Mouse (Mus musculus): ENCODE measurements around the gene S1pr1. TPM values are rescaled to one million over a fixed set of nuclear protein-coding genes. Genes with fewer than 3 reads are reported as not detected.
A peak's percentile ranks its signal among the peaks of the same experiment; 100 is the strongest.

S1pr1 gene
- polyA plus RNA-seq (2015; fragmentation: Nextera tagmentation; extraction: Ambion mirVana): 18.4 and 21.1 TPM in 2 replicates

DNA sequence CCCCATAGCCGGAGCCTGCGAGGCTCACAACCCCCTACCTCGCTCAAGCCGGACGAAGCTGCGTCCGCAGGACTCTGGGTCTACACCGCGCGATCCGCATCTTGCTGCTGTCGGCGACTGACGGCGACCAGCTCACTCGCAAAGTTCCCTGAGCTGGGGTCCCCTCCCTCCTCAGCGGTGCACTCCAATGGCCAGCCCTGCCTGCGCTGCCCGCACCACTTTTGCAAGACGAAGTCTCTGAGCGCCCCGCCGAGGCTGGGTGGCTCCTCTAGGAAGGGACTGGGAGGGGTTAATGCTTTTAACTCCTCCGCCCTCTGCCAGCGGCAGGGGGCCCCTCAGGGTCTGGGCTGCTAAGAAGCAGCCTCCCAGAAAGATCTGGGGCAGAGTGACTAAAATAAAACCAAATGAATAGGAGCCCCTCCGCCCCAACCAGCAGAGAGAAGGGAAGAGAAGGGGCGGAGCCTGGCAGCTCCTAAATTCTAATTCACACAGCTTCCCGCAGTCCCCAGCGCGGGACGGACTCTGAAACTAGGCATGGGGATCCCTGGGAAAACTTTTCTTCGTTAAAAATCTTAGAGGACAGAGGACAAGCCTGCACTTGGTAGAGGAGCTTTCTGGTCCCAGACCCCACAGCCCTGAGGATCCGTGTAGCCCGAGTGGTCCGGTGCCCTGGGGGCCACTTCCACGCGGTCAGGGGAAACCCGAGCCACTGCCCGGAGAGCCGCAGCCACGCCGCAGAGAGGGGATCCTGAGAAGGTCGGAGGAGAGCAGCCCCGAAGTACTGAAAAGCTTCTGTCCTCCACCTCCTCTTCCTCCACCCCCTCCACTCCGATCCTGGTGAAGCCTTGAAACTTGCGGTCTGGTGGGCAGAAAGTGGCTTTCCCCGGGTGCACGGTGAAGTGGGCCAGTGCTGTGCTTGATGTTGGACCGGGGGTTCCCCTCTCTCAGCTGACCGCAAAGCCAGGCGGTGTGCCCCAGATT, at the start of gene S1pr1:
TSS of gene S1pr1 (minus strand) at position 402 of the 981 bp plus-strand sequence.
- peak within 1 kb of the TSS; percentile 58 for H3K4me3 ChIP-seq (replicated peaks)
- under 1% methylated on average over 51 of the region's 51 CpGs for WGBS
- H3K4me2 ChIP-seq: peak within 1 kb of the TSS; percentile 72
- H3K36me3 ChIP-seq: no peaks in the 10 kb centered on the region
- H3K27ac ChIP-seq: peak within 1 kb of the TSS; percentile 73
- H3K27me3 ChIP-seq: 0 out of 2 replicates have a peak, but pooled peaks cover 2% of the 10 kb centered on the region
- ATAC-seq (replicated peaks; ENCODE audit: low FRiP score): peak; percentile 95
- H3K4me1 ChIP-seq: peaks cover 11% of the 10 kb centered on the region
- H3K9me3 ChIP-seq (replicated peaks): no peaks in the 10 kb centered on the region
- peak within 1 kb of the TSS; percentile 59 for H3K9ac ChIP-seq

- H3K27ac ChIP-seq: 0 out of 2 replicates have a peak overlapping the region, but pooled peaks have one; percentile 32
Observed at GRCm38 (mm10) chr3:115763292-115763691, 48.4 kb upstream of the S1pr1 start.

GRCm38 (mm10) chr3:115762841-115763240, 48.0 kb upstream of the S1pr1 start:
- no peak overlapping the region for H3K4me3 ChIP-seq (replicated peaks)
- no peaks in the 10 kb centered on the region for H3K9me3 ChIP-seq (replicated peaks)
- 67% methylated on average over 7 of the region's 7 CpGs for WGBS
- H3K4me1 ChIP-seq: peaks cover 10% of the 10 kb centered on the region
- 0 out of 2 replicates have a peak overlapping the region, but pooled peaks have one; percentile 32 for H3K27ac ChIP-seq
- no peaks in the 10 kb centered on the region for H3K36me3 ChIP-seq
- no peaks in the 10 kb centered on the region for H3K27me3 ChIP-seq
- H3K9ac ChIP-seq: no peak overlapping the region
- no peak for ATAC-seq (replicated peaks; ENCODE audit: low FRiP score)
- H3K4me2 ChIP-seq: no peak overlapping the region

More at GRCm38 (mm10) chr3:115763292-115763691, 48.4 kb upstream of the S1pr1 start:
- WGBS: 31% methylated on average over 6 of the region's 6 CpGs
- no peaks in the 10 kb centered on the region for H3K27me3 ChIP-seq
- H3K9ac ChIP-seq: no peak overlapping the region
- no peak overlapping the region for H3K4me3 ChIP-seq (replicated peaks)
- H3K36me3 ChIP-seq: no peaks in the 10 kb centered on the region
- no peak overlapping the region for H3K4me2 ChIP-seq
- no peaks in the 10 kb centered on the region for H3K9me3 ChIP-seq (replicated peaks)
- peaks cover 10% of the 10 kb centered on the region for H3K4me1 ChIP-seq
- ATAC-seq (replicated peaks; ENCODE audit: low FRiP score): peak; percentile 89

GRCm38 (mm10) chr3:115759659-115760058, 44.8 kb upstream of the S1pr1 start:
- no peak overlapping the region for H3K4me2 ChIP-seq
- H3K27me3 ChIP-seq: no peaks in the 10 kb centered on the region
- no peak overlapping the region for H3K4me3 ChIP-seq (replicated peaks)
- no peaks in the 10 kb centered on the region for H3K9me3 ChIP-seq (replicated peaks)
- no peak for ATAC-seq (replicated peaks; ENCODE audit: low FRiP score)
- peaks cover 10% of the 10 kb centered on the region for H3K4me1 ChIP-seq
- 90% methylated on average over 4 of the region's 4 CpGs for WGBS
- no peaks in the 10 kb centered on the region for H3K36me3 ChIP-seq
- H3K9ac ChIP-seq: no peak overlapping the region
- H3K27ac ChIP-seq: no peak overlapping the region

GRCm38 (mm10) chr3:115758455-115758912, 43.6 kb upstream of the S1pr1 start:
- Histone ChIP-seq H3K4me1 (peaks cover 8% of the 10 kb centered on the region), H3K9me3 (replicated peaks) (no peaks in the 10 kb centered on the region), H3K27me3 (no peaks in the 10 kb centered on the region), H3K9ac (no peak overlapping the region), H3K27ac (no peak overlapping the region), H3K4me2 (peak overlapping the region; percentile 46), H3K4me3 (replicated peaks) (peak overlapping the region; percentile 17), H3K36me3 (no peaks in the 10 kb centered on the region)
- ATAC-seq (replicated peaks; ENCODE audit: low FRiP score): peak; percentile 69
- 6% methylated on average over 9 of the region's 9 CpGs for WGBS

DNA sequence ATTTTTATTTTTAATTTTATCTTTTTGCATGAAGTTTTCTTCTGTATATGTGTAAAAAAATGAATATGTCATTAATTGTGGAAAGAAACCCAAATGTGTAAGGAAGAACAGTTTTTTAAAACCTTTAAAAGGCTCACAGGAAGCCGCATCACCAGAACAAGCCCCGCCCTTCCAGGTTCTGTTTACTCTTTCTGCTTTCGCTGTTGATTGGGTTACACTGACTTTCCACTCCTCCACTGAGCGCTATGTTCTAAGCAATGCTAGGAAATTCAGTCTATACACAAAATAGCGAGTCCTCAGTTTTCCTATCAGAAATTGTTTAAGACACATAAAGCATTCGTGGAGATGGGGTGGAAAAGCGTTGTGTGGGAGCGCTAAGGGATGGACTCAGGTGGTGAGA, 39.6 kb upstream of the S1pr1 start:
- H3K36me3 ChIP-seq: no peaks in the 10 kb centered on the region
- 52% methylated on average over 8 of the region's 8 CpGs for WGBS
- no peak overlapping the region for H3K4me3 ChIP-seq (replicated peaks)
- no peak overlapping the region for H3K9ac ChIP-seq
- no peak overlapping the region for H3K27ac ChIP-seq
- ATAC-seq (replicated peaks; ENCODE audit: low FRiP score): no peak
- H3K27me3 ChIP-seq: no peaks in the 10 kb centered on the region
- H3K4me2 ChIP-seq: no peak overlapping the region
- H3K9me3 ChIP-seq (replicated peaks): no peaks in the 10 kb centered on the region
- no peaks in the 10 kb centered on the region for H3K4me1 ChIP-seq

- H3K9ac ChIP-seq: no peak overlapping the region
- no peaks in the 10 kb centered on the region for H3K27me3 ChIP-seq
- no peak overlapping the region for H3K4me2 ChIP-seq
- H3K9me3 ChIP-seq (replicated peaks): no peaks in the 10 kb centered on the region
- no peak overlapping the region for H3K4me3 ChIP-seq (replicated peaks)
- 91% methylated on average over 3 of the region's 3 CpGs for WGBS
- H3K4me1 ChIP-seq: no peaks in the 10 kb centered on the region
- no peak for ATAC-seq (replicated peaks; ENCODE audit: low FRiP score)
- H3K36me3 ChIP-seq: no peaks in the 10 kb centered on the region
- no peak overlapping the region for H3K27ac ChIP-seq
Observed at GRCm38 (mm10) chr3:115750369-115750768, 35.5 kb upstream of the S1pr1 start.

- no peak overlapping the region for H3K9ac ChIP-seq
- H3K27ac ChIP-seq: no peak overlapping the region
- ATAC-seq (replicated peaks; ENCODE audit: low FRiP score): no peak
- WGBS: 83% methylated on average over 5 of the region's 5 CpGs
- H3K4me2 ChIP-seq: no peak overlapping the region
- H3K4me1 ChIP-seq: no peaks in the 10 kb centered on the region
- H3K9me3 ChIP-seq (replicated peaks): no peaks in the 10 kb centered on the region
- H3K4me3 ChIP-seq (replicated peaks): no peak overlapping the region
- no peaks in the 10 kb centered on the region for H3K36me3 ChIP-seq
- H3K27me3 ChIP-seq: no peaks in the 10 kb centered on the region
Observed at GRCm38 (mm10) chr3:115748289-115748989, 33.6 kb upstream of the S1pr1 start.

DNA sequence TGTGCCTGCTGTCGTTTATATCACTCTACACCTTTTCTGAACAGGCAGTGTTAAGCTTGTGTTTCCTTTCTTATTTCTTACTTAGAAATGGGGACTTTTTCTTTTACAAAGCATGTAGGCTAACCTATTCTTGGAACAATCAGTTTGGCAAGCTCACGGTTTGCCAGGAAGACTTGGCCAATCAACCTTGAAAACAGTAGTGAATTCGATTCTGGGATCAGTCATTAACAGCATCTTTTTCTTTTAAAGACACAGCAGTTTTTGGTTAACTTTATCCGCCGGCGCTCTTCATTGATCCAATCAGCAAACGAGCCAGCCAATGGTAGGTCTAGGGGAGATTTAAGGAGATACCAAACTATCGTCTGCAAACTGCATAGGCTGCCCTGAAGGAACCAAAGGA, 31.6 kb upstream of the S1pr1 start:
- no peak for ATAC-seq (replicated peaks; ENCODE audit: low FRiP score)
- Histone ChIP-seq H3K4me2 (no peak overlapping the region), H3K4me1 (no peaks in the 10 kb centered on the region), H3K36me3 (no peaks in the 10 kb centered on the region), H3K27me3 (no peaks in the 10 kb centered on the region), H3K27ac (no peak overlapping the region), H3K4me3 (replicated peaks) (no peak overlapping the region), H3K9ac (no peak overlapping the region), H3K9me3 (replicated peaks) (no peaks in the 10 kb centered on the region)
- 81% methylated on average over 8 of the region's 8 CpGs for WGBS

- H3K27me3 ChIP-seq: no peaks in the 10 kb centered on the region
- H3K4me2 ChIP-seq: no peak overlapping the region
- 90% methylated on average over 11 of the region's 11 CpGs for WGBS
- no peak for ATAC-seq (replicated peaks; ENCODE audit: low FRiP score)
- H3K27ac ChIP-seq: no peak overlapping the region
- H3K4me3 ChIP-seq (replicated peaks): no peak overlapping the region
- H3K36me3 ChIP-seq: no peaks in the 10 kb centered on the region
- H3K4me1 ChIP-seq: no peaks in the 10 kb centered on the region
- no peak overlapping the region for H3K9ac ChIP-seq
- H3K9me3 ChIP-seq (replicated peaks): no peaks in the 10 kb centered on the region
Observed at GRCm38 (mm10) chr3:115745088-115745487, 30.2 kb upstream of the S1pr1 start.

DNA sequence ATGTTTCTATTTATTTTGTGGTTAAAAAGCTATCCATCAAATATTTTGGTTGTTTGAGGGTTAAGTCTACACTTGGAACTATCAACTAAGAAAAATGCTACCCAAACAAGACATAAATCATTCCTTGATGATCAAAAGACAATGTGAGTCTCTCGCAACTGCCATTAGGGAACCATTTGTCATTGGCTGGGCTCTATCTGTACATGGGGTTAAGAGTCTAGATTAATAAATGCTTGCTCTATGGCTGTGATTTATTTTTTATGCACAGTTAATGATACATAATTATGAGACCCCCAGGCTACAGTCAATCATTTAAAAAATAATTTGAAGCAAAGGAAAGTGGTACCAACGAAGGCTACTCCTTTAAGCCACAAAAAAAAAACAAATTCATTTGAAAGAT, 23.7 kb upstream of the S1pr1 start:
- Histone ChIP-seq H3K9me3 (replicated peaks) (no peaks in the 10 kb centered on the region), H3K27ac (no peak overlapping the region), H3K36me3 (no peaks in the 10 kb centered on the region), H3K9ac (no peak overlapping the region), H3K27me3 (no peaks in the 10 kb centered on the region), H3K4me2 (no peak overlapping the region), H3K4me3 (replicated peaks) (no peak overlapping the region), H3K4me1 (no peaks in the 10 kb centered on the region)
- ATAC-seq (replicated peaks; ENCODE audit: low FRiP score): no peak
- 38% methylated on average over 2 of the region's 2 CpGs for WGBS

DNA sequence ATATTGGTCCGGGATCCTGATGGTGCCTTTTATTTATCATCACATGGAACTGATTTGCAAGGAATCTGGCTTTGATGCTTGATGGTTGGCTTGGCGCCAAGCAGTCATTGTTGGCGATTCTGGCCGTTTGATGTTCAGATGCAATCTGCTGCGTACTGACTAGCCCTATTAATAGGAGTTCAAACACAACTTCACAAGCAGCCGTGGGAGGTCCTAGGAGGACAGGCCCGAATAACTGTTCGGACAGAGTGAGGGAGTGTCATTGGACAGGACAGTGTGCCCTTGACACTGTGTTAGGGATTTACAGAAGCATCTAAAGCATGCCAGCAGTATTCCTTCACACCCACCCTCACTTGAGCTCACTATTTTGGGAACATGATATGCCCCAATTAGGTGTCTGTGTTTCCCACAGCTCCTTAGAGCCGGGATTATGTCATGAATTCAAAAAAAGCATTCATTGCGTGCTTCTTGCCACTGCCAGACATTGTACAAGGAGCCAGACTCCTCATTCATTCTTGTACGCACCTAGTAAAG, 23.0 kb upstream of the S1pr1 start:
- Histone ChIP-seq H3K27ac (no peak overlapping the region), H3K4me3 (replicated peaks) (no peak overlapping the region), H3K9me3 (replicated peaks) (no peaks in the 10 kb centered on the region), H3K4me1 (no peaks in the 10 kb centered on the region), H3K9ac (no peak overlapping the region), H3K36me3 (no peaks in the 10 kb centered on the region), H3K4me2 (no peak overlapping the region), H3K27me3 (no peaks in the 10 kb centered on the region)
- 60% methylated on average over 11 of the region's 11 CpGs for WGBS
- ATAC-seq (replicated peaks; ENCODE audit: low FRiP score): no peak
